Mouse (Mus musculus): ENCODE data around the gene Ifi207.
A peak's percentile ranks its signal among the peaks of the same experiment; 100 is the strongest.
"Not testable (repeated sequence)": the region's sequence is repeated elsewhere in the genome, so short reads cannot be mapped to it uniquely, and the experiment has no call there.

The Ifi207 gene

GRCm38 (mm10) chr1:173741656-173742055 is at the start of gene Ifi207:
Gene Ifi207, minus strand, starts transcription at chr1:173741747.
- DNase-seq, result no peak

- not testable (repeated sequence) for DNase-seq
These were observed 31.9 kb upstream of the Ifi207 start for GRCm38 (mm10) chr1:173773457-173773856.

- DNase-seq, result peak; percentile 37 to 51
These were observed 25.5 kb upstream of the Ifi207 start, which contains the start of gene Ifi204 for GRCm38 (mm10) chr1:173766848-173767617. Gene Ifi204, minus strand, starts transcription at chr1:173766943.

GRCm38 (mm10) chr1:173760032-173760431 is 18.5 kb upstream of the Ifi207 start:
- not testable (repeated sequence) for DNase-seq

- DNase-seq, result no peak
These were observed 715 bp upstream of the Ifi207 start for GRCm38 (mm10) chr1:173742262-173742661.

- DNase-seq, result no peak
These were observed 1.0 kb downstream of the Ifi207 start for GRCm38 (mm10) chr1:173740537-173740936.

GRCm38 (mm10) chr1:173736986-173737385 is 4.6 kb downstream of the Ifi207 start:
- no peak for DNase-seq

GRCm38 (mm10) chr1:173735015-173735414 is 6.5 kb downstream of the Ifi207 start:
- DNase-seq, result not testable (repeated sequence)

- peak in 1 of 2 experiments; percentile 32 for DNase-seq
These were observed 8.3 kb downstream of the Ifi207 start for GRCm38 (mm10) chr1:173733219-173733618.

- DNase-seq, result no peak
These were observed 47.3 kb downstream of the Ifi207 start for GRCm38 (mm10) chr1:173694270-173694669.

- not testable (repeated sequence) for DNase-seq
These were observed 62.9 kb downstream of the Ifi207 start for GRCm38 (mm10) chr1:173678605-173679004.

GRCm38 (mm10) chr1:173673458-173674097 is 68.0 kb downstream of the Ifi207 start, which contains the start of gene Ifi208:
Gene Ifi208, plus strand, starts transcription at chr1:173673675.
- DNase-seq, result not testable (repeated sequence)
